Mouse (Mus musculus) liver, adult (tissue): Measurements from ENCODE around the gene Gramd4.

Source experiments
- GATA4 ChIP-seq: IDR thresholded peaks from 2 replicates; pipeline ENCODE4 v1.6.1; 2014; ENCODE audit warnings: mild to moderate bottlenecking, low read length; ENCODE audit not compliant: insufficient replicate concordance

The Gramd4 gene

GRCm38 (mm10) chr15:86057413-86057812 lies at the start of gene Gramd4:
Gene Gramd4, plus strand, starts transcription at chr15:86057695.
- no peak for TF ChIP-seq GATA4

GRCm38 (mm10) chr15:86013130-86013529 lies 44.4 kb upstream of the Gramd4 start:
- no peak for TF ChIP-seq GATA4

- TF ChIP-seq GATA4: no peak
Measured at GRCm38 (mm10) chr15:86013656-86014055, 43.8 kb upstream of the Gramd4 start.

GRCm38 (mm10) chr15:86015026-86015425 lies 42.5 kb upstream of the Gramd4 start:
- TF ChIP-seq GATA4: no peak

GRCm38 (mm10) chr15:86015860-86016541 lies 41.5 kb upstream of the Gramd4 start:
- TF ChIP-seq GATA4: no peak

- no peak for TF ChIP-seq GATA4
Measured at GRCm38 (mm10) chr15:86017336-86017735, 40.2 kb upstream of the Gramd4 start.

GRCm38 (mm10) chr15:86018753-86019512 lies 38.6 kb upstream of the Gramd4 start:
- TF ChIP-seq GATA4: no peak

GRCm38 (mm10) chr15:86020008-86020407 lies 37.5 kb upstream of the Gramd4 start:
- no peak for TF ChIP-seq GATA4

- TF ChIP-seq GATA4: no peak
Measured at GRCm38 (mm10) chr15:86021301-86021700, 36.2 kb upstream of the Gramd4 start.

- TF ChIP-seq GATA4: no peak
Measured at GRCm38 (mm10) chr15:86021971-86022370, 35.5 kb upstream of the Gramd4 start.

- TF ChIP-seq GATA4: no peak
Measured at GRCm38 (mm10) chr15:86027871-86028270, 29.6 kb upstream of the Gramd4 start.

GRCm38 (mm10) chr15:86029981-86030380 lies 27.5 kb upstream of the Gramd4 start:
- TF ChIP-seq GATA4: no peak

GRCm38 (mm10) chr15:86032811-86033190 lies 24.7 kb upstream of the Gramd4 start:
- no peak for TF ChIP-seq GATA4

- TF ChIP-seq GATA4: no peak
Measured at GRCm38 (mm10) chr15:86033191-86033841, 24.2 kb upstream of the Gramd4 start, which contains the start of gene Celsr1. Gene Celsr1, minus strand, starts transcription at chr15:86033777.

GRCm38 (mm10) chr15:86034021-86034523 lies 23.4 kb upstream of the Gramd4 start:
- TF ChIP-seq GATA4: no peak

- no peak for TF ChIP-seq GATA4
Measured at GRCm38 (mm10) chr15:86034781-86035360, 22.6 kb upstream of the Gramd4 start.

- TF ChIP-seq GATA4: no peak
Measured at GRCm38 (mm10) chr15:86035913-86036312, 21.6 kb upstream of the Gramd4 start.
